Mouse (Mus musculus) urinary bladder, postnatal 36 days (tissue): ENCODE data around the gene Dda1.
A peak's percentile ranks its signal among the peaks of the same experiment; 100 is the strongest.

Experiments
- DNase-seq, 2 experiments: peaks; one replicate each; pipeline ENCODE4 v3.0.0; 2022; ENCODE audit warnings: low spot score in 2 of 2, mixed read lengths in 1 of 2

The Dda1 gene

DNA sequence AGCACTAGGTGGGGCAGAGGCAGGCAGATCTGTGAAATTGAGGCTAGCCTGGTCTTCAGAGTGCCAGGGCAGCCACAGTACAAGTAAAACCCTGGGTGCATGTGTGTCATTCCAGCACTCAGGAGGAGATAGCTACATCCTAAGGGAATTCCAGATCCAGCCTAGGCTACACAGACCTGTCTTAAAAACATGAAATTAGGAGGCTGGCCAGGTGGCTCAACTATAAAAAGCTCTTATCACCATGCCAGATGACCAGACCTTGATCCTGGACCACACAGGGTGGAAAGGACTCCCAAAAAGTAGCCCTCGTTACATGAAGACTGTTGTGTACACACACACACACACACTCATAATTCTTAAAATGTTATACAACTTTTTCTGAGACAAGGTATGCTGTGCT, 998 bp upstream of the Dda1 start:
- no peak for DNase-seq

DNA sequence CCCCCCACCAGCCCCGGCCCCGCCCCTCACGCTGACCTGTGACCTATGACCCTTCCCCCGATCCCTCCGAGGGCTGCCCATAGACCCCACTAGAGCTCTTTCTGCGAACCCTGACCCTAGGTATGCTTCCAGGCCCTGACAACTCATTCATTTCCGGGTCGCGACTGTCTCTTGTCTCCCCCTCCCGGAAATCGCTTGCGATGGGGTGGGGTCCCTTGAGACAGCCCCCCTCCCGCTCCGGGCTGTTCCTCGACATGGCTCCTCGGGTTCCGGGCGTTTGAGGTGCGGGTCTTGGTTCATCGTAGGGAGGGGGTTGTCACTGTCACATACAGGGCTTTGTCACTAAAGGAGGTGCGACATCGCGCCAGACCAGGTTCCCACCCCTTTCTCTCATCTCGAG, 412 bp downstream of the Dda1 start:
- no peak for DNase-seq

DNA sequence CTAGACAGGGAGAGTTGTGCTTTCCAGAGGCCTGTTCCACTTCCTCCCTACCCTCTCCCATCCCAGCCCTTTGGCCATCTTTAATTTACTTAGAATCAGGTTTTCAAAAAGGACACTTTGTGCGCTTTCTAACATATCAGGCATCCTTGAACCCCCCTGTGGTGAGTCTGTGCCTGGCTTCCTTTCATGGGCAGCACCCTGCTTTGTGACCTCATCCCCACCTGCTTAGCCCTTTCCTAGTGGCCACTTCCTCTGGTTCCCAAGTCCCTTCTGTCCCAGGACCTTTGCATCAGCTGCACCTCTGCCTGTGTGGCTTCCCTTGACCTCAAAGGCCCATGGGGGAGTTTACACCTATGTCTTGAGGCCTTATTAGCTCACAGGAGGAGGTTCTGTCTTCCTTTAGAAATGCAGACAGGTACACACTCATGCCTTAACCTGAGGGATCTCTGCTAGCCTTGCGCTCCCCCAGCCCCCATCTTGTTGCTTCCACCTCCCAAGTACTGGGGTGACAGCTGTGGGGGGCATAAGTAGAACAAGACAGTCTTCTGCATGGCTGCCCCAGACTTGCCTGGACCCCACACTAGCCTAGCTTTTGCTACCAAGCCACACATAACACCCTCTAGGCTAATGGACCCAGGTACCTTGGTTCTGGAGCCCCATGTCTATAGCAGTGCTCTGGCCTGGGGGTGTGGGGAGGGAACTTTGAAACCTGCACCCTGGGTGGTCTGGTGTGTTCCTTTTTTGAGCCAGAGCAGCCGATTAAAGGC, 1.3 kb downstream of the Dda1 start:
- no peak for DNase-seq

DNA sequence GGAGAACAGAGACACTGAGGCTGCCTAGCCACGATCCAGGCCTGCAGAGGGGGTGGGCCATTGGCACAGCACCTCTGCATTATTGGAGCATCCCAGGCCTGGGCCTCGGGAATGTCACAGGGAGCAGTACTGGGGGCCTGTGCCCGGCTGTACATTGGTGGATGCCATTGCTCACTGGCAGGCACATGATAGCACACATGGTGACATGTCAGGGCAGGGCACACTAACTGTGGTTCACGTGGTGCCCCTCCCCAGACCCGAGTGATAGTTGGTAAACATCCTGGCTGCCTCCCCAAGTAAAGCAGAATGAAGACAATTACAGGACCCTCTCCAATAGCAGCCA, 1.9 kb downstream of the Dda1 start:
- DNase-seq, result no peak

DNA sequence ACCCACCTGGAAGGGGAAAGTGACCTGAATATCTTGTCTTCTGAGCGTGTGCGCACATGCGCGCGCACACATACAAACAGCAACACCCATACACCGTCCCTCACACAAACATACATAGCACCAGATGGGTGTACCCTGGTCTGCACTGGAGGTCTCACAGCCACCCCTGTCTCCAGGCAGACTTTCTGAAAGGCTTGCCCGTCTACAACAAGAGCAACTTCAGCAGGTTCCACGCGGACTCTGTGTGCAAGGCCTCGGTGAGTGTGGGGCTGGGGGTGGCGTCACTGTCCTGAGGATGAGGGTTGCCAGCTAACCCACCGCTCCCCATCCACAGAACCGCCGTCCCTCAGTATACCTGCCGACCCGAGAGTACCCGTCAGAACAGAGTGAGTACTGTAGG, 2.9 kb downstream of the Dda1 start:
- no peak for DNase-seq

DNA sequence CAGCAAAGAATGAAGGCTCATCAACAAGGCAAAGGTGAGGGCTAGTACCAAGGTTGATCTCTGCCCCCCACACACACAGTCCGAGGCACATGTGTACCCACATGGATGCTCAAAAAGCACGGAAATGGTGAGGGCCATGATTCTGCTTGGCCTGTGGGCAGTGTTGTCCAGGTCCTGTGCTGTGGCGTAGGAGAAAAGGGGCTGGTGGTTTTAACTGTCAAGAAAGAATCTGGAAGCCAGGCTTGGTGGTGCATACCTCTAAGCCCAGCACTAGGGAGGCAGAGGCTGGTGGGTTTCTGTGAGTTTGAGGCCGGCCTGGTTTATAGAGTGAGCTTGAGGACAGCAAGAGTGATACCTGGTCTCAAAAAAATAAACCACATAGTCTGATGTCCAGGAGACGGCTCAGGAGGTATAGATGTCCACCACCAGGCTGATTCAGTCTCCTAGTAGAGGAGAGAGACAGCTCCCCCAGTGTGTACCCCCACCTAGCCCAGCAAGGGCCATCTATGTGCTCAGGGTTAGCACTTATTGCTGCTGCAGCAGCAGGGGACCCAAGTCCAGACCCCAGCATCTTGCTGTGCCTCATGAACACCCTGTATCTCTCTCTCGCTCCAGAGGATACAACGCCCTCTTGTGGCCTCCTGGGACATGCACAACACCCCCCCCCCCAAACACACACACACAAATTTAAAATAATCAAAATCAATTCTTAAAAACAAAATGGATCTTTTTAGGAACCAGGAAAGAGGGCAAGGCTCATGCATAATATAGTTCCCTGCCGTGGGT, 3.8 kb downstream of the Dda1 start:
- DNase-seq, result no peak

DNA sequence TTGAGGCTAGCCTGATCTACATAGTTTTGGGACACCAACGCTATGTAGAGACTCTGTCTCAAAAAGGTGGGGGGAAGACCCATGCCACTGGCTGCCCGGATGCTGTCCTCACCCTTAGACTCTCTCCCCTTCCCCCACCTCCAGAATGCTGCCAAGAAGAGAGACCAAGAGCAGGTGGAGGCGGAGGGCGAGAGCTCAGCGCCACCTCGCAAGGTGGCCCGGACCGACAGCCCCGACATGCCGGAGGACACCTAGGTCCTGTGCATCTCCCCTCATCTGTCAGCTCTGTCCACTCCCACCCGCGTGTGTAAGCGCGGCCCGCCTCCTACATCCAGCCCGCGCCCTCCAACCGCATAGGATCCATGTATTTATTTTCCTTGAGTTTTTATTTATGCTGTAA, 5.3 kb downstream of the Dda1 start:
- no peak for DNase-seq

DNA sequence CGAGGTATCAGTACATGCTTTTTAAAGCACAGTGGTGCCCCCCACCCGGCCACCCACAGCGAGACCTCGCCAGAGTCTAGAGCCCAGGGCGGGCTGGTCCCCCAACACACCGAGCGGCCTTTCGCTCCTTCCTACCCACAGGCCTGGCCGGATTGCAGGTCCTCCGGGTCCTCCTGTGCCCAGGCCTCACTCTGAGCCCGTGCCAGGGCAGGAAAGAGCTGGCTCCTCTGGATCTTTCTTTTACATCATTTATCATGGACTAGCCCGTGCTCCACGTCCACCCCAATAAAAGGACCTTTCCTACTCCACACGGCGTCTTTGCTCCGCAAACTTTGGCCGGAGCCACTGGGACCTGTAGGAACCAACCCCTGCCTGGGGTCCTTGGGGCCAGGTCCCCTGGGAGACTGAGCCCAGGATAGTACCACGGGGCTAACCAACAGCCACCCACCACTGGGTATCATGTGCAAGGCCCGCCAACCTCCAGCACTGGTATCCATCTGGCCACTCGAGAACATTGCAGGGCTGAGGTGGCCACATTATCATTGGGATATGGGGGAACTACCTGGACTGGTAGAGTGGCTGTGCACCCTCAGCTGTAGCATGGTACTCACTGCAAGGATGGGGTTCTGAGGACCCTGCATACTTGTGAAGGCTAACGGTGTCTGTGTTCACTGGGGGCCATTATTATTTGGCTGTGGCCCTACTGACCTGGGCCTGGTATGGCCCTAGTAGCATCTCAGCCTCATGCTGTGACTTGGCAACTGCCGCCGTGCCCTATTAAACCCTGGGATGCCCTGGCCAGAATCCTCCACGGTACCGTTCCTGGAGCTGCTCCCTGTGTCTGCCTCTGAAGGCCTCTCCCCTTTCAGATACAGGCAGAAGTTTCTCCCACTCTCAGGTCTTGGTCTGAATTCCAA, 6.0 kb downstream of the Dda1 start:
- DNase-seq, result no peak

DNA sequence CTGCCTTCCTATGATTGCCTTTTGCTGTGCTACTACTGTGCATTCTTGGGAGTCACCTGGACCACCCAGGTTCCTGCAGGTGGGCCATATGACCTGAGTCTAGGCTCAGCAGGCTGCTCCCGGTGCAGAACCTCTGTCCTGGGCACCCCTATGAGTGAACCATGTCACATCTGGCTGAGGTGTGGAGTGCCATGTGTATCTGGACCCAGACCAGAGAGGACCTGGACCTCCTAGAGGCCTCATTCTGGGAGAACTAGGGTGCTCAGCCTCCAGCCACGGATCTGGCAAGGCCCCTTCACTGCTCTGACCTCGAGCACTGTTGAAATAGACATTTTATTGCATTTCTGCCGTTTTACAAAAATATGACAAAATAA, 6.7 kb downstream of the Dda1 start:
- no peak for DNase-seq

DNA sequence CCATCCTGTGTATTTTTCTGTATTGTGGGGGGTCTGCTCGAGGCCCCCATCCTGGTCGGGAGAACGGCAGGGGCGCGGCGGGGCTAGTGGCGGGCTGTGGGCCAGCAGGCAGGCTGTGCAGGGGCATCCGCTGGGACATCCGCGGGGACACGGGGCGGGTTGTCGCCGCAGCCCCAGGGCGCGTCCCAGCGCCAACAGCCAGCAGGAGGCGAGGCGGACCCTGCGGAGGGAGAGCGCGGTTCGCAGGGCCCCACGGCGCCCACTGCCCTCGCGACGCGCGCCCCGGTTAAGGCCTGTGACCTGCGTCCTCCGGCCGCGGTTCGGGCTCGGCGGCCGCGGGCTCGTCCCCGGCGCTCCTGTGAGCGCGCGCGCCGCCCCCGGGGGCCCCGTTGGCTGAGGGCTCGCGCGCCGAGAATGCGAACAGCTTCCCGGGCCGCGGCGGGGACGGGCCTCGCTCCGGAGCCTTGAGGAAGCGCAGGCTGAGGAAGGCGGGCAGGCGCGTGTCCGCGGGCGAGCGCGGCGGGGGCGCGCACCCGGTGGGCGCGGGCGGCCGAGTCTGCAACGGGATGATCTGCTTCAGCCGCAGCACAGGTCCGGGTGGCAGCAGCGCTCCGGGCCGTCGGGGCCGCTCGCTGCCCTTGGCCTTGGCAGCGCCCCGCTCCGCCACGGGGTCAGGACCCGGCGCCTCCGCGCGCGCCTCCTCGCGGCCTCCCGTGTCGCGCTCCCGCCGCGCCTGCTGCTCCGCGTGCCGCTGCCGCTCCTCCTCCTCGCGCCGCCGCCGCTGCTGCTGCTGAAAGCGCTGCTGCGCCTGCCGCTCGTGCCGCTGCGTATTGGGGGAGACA, 7.3 kb downstream of the Dda1 start:
- peak; percentile 65 to 82 for DNase-seq

DNA sequence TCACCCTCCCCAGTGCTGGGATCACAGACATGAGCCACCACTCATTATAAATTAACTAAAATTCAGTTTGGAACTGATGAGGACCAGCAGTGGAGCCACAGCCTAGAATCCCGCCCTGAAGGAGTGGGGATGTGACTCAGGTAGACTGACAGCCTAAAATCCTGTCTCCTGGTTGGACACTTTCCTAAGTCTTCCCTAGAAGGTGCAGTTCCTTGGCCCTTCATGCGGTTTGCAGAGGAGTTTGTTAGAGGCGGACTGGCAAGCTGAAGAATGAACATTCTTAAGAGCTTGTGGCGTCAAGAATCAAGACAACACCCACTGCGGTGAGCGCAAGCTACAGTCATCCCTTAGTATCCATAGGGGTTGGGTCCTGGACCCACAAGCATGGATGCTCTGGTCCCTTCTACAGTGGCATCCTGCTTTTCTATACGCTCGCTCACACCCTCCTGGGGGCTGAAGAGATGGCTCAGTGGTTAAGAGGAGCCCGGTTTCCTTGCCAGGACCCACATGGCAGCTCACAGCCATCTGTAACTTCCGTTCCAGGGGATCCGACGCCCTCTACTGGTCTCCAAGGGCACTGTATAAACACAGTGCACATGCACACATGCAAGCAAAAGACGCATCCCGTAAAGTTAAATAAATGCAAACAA, 8.3 kb downstream of the Dda1 start:
- DNase-seq, result no peak

DNA sequence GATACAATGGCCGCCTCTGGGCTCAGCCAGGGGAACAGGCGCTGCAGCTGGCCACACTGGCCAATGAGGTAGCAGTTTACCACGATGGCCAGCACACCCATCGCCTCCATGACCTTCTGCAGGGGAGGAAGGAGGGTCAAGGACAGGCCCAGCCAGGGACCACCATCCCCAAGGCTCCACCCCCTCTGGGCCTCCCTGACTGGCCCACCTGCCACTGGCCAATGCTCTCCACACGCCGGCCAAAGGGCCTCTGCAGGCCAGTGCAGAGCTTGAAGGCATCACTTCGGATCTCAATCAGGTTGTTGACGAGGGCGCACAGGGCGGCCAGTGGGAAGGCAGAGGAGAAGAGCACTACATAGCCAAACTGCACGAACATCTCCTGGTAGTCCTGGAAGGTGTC, 9.9 kb downstream of the Dda1 start:
- DNase-seq, result no peak

DNA sequence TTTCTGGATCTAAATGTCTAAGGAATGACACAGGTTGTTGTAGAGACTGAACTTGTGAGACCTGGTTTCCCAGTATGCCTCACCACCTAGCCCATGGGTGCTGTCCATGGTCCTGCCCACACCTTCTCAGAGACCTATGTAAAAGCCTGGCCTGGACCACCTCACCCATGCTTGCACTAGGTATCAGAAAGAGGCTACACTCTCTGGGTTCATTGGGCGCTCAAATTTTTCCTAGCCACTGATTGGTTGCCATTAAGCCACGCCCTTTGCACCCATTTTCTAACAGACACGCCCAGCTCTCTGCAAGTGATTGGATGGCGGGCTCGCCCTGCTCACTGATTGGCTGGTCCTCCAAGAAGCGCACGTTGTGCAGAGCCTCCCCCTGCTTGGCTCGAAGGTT, 14.9 kb downstream of the Dda1 start:
- DNase-seq, result no peak

DNA sequence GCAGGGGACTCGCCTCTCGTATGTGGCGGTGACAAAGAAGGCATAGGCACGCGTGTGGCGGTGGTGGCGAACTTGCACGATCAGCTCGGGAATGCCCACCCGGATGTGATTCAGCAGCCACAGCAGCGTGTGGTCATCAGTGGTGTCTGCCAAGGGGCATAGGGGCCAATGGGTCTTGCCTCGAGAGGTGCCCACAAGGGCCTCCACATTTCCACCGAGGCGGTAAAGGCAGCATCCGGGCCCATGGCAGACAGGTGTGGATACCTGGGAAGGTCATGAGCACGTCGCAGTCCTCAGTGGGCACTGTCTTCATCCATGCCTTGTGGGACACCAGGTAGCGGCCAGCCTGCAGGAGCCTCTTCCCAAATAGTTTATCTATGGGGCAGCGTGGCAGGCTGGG, 15.7 kb downstream of the Dda1 start:
- no peak for DNase-seq

DNA sequence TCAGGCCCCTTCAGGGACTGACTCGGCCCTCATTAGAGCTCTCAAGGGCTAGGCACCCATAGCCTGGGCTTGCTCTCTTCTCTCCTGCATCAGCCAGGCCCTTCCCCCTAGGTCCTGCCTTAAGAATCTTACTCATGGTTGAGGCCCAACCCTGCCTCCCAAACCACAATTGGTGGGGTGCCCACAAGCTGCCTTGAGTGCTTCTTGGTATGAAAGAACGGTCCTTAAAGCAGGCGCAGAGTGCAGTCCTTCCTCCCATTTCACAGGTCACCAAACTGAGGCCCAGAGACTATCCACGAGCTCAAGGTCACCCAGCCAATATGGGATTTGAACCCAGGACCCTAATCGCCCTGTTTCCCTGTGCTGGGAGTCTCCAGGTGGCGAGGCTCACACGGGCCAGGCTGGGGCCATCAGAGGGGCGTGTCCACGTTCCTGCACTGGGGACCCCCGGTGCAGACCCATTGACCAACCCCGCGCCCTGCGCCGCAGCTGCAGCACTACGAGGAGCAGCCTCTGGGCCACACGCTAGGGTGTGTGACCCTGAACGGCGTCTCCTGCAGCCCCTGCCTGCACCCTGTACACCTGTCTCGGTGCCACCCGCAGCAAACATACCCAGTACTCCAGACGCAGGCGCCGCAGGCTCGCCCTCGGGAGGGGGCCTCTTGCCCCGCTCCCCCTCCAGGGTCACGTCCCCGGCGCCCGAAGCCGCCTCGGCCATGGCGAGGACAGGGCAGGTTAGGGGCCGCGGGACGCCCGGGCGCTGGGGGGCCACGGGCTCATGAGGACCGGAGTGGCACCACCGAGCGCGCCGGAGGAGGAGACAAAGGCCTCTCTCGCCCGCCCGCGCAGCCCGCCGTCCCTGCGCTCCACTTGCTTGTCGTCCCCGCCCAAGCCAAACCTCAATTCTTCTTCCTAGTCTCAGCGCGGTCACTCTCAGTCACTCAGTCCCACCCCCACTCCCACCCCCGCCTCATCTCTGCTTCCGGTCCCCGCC, 16.4 kb downstream of the Dda1 start, which contains the start of gene Ano8:
Ano8 (minus strand) TSS at position 822 of the 994 bp plus-strand sequence.
- DNase-seq, result peak; percentile 73 to 84

DNA sequence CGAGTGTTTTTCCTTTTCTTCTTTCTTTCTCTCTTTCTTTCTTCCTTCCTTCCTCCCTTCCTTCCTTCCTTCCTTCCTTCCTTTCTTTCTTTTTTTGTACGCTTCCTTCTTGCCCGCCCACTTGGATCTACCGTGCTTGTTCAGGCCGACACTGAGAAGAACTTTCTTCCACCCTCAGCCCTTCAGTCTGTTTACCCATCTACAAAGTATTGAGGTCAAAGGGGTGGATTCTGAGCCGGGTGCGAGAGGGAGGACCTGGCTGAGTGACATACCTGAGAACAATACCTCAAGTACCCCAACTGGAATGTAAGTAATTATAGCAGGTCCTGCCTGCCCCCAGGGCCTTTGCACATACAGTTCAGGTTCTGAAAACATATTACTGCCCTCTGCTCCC, 17.1 kb downstream of the Dda1 start:
- DNase-seq, result no peak

DNA sequence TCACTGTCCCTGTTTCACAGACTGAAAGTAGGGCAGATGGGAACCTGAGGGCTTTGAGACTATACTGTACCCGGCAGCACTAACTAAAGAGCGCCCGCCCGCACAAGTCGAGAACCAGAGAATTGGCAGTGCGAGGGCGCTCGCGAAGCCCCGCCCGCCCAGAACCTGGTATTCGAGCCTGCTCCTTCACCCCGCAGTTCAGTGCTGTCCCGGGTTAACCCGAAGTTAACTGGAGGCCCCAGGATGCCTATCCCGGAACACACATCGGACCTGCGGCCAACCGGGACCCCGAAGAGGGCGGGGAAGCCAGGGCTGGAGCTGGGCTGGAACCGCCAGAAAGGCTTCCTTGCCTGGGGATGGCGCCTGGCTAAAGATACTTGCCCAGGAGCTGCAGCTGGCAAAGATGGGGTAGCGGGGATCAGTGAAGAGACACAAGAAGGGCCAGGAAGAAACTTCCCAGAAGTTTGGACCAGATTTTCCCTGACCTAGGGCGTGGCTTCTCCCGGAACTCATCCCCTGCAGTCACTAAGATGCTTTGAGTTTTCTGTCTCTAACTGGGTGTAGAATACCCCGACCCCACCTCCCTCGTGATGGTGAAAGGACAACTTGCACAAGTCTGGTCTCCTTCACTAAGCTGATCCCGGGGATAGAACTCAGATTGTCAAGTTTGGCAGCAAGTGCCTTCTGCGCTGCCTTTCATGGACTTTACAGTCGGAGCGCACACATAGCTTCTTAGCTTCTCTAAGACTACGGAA, 18.9 kb downstream of the Dda1 start, which contains the start of gene Gtpbp3:
Gtpbp3 (plus strand) TSS at position 413 of the 755 bp plus-strand sequence.
- peak; percentile 79 to 83 for DNase-seq

DNA sequence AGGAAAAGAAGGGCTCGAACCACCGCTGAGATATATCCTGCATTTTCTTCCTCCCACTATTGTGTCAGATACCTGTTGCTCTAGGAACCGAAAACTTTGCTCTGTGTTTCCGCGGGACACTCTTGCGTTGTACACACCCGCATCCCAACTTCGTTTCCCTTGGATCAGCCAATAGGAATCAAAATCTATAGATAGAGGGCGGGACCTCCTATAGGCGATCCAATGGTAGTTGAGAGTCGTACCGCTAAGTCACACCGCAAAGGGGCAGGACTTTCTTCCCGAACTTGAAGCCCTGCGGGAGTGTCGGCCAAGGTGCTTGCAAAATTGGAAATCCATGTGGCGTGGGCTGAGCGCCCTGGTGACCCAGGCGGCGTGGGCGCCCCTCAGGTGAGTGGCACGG, 19.5 kb downstream of the Dda1 start:
- peak; percentile 84 to 85 for DNase-seq

DNA sequence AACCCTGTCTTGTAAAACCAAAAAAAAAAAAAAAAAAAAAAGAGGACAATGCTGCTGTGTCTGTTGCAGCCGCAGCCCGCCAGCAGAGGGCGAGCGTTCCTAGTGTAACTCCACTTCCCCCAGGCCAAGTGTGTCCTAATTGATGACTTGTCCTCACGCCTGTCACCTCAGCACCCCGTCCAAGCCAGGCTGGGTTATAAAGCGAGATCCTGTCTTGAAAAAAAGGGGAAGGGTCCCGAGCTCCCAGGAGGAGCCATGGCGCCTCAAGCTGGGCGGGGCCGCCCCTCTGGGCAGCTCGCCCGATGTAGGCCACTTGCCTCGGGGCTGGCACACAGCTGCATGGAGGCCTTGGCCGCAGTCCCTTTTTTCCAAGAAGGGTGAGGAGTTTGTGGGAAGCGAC, 26.0 kb downstream of the Dda1 start:
- peak; percentile 58 to 83 for DNase-seq
